Mouse (Mus musculus) hindbrain, postnatal 0 days (tissue): ENCODE measurements around the gene Nlrc5. TPM values are rescaled to one million over a fixed set of nuclear protein-coding genes. Genes with fewer than 3 reads are reported as not detected.
"Not testable (repeated sequence)": the region's sequence is repeated elsewhere in the genome, so short reads cannot be mapped to it uniquely, and the experiment has no call there.

Experiments used
- ATAC-seq: fragments of 200-750 bp; cut with Nextera tagmentation; 2 replicates; pipeline ENCODE4 v1.8.0; 2017; ENCODE audit warnings: mild to moderate bottlenecking, moderate TSS enrichment, moderate library complexity
- DNase-seq: peaks from one replicate; pipeline ENCODE4 v3.0.0-alpha.2; 2015; ENCODE audit warnings: low spot score
- H3K27ac ChIP-seq: fragments of 300-500 bp; sonication (generic); 2 replicates; pipeline ENCODE4 v1.5.1; 2014; ENCODE audit warnings: mild to moderate bottlenecking
- H3K27me3 ChIP-seq: fragments of 300-500 bp; sonication (generic); 2 replicates; pipeline ENCODE4 v1.6.1; 2014; ENCODE audit warnings: low read length, mixed read lengths; ENCODE audit not compliant: insufficient read depth
- H3K36me3 ChIP-seq: fragments of 300-500 bp; sonication (generic); 2 replicates; pipeline ENCODE4 v1.6.1; 2014; ENCODE audit warnings: low read length, mixed read lengths; ENCODE audit not compliant: insufficient read depth
- H3K4me1 ChIP-seq: fragments of 300-500 bp; sonication (generic); 2 replicates; pipeline ENCODE4 v1.6.1; 2014; ENCODE audit warnings: antibody characterized with exemption, low read length, mixed read lengths; ENCODE audit not compliant: insufficient read depth
- H3K4me2 ChIP-seq: fragments of 300-500 bp; sonication (generic); 2 replicates; pipeline ENCODE4 v1.6.1; 2014; ENCODE audit warnings: low read depth, mild to moderate bottlenecking, low read length, moderate library complexity, mixed read lengths
- H3K4me3 ChIP-seq: fragments of 300-500 bp; sonication (generic); 2 replicates; pipeline ENCODE4 v1.5.1; 2014; ENCODE audit warnings: low read length
- H3K9ac ChIP-seq: fragments of 300-500 bp; sonication (generic); replicated peaks from 2 replicates; pipeline ENCODE4 v1.6.1; 2014; ENCODE audit warnings: mild to moderate bottlenecking, low read length, moderate library complexity, mixed read lengths
- H3K9me3 ChIP-seq: fragments of 300-500 bp; sonication (generic); 2 replicates; pipeline ENCODE4 v1.6.1; 2016; ENCODE audit warnings: low read length, mixed read lengths
- CTCF ChIP-seq: IDR thresholded peaks from 2 replicates; pipeline ENCODE4 v1.5.1; 2016; ENCODE audit warnings: antibody characterized with exemption, control low read depth, low read depth
- WGBS: fragments of 180-500 bp; shearing (Covaris S2); extraction: QIAGEN DNeasy Blood & Tissue Kit; methylation state at CpG from one replicate; pipeline ENCODE4 v1.1.7; 2014; 5-methylcytosine and 5-hydroxymethylcytosine counted together
- polyA plus RNA-seq: library from polyadenylated mRNA; unstranded; fragments of >200 nt; fragmentation: Nextera tagmentation; extraction: Ambion mirVana; gene quantifications from 2 replicates; pipeline ENCODE4 v1.2.1, GENCODE M21; 2015
- total RNA-seq: library from RNA; depleted of rRNA; stranded (reverse); fragments of >200 nt; gene quantifications from 2 replicates; pipeline ENCODE4 v1.2.3, GENCODE M21; 2014

Gene Nlrc5
- total and polyA plus RNA-seq, 2 experiments from 2014 or later: 0.38 to 0.89 TPM

DNA sequence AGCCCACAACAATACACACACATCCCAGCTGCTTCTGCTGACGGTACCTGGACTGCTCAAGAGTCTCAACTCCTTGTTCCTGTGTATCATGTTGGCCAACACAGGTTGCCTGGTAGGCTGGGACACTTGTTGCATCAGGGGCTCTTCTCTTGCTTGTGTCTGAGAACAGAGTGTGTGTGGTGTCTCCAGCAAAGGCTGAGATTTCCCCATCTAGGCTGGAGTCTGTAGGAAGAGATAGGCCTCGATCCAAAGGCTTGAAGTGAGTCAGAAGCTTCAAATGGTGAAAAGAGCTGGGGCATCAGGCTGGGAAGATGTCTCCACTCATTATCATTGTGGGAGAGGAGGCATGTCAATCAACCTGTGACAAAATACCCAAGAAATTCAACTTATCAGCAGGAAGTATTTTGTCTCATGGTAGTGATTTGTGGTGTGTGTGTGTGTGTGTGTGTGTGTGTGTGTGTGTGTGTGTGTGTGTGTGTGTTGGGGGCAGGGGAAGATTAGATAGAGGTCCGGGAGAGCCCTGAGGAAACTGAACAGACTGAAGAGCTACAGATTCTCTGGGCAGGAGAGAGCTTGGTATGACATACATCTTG is 34.7 kb upstream of the Nlrc5 start:
- no peaks in the 10 kb centered on the region for H3K4me1 ChIP-seq
- peaks cover 14% of the 10 kb centered on the region for H3K36me3 ChIP-seq
- H3K9me3 ChIP-seq: no peaks in the 10 kb centered on the region
- TF ChIP-seq CTCF: no peak
- H3K27ac ChIP-seq: no peak overlapping the region
- no peak overlapping the region for H3K4me3 ChIP-seq
- no peaks in the 10 kb centered on the region for H3K27me3 ChIP-seq
- 86% methylated on average over 3 of the region's 3 CpGs for WGBS
- H3K9ac ChIP-seq: no peak overlapping the region
- DNase-seq: no peak
- no peak for ATAC-seq
- H3K4me2 ChIP-seq: no peak overlapping the region

DNA sequence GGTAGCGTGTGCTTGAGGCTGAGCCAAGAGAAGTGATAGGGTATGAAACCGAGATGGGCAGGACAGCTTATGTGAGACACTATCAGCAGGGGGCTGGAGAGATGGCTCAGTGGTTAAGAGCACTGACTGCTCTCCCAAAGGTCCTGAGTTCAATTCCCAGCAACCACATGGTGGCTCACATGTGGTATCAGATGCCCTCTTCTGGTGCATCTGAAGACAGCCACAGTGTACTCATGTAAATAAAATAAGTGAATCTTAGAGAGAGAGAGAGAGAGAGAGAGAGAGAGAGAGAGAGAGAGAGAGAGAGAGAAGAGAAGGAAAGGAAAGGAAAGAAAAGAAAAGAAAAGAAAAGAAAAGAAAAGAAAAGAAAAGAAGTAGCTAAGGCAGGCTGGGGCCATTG is 34.2 kb upstream of the Nlrc5 start:
- not testable (repeated sequence) for H3K9me3 ChIP-seq, ATAC-seq
- 83% methylated on average over 2 of the region's 2 CpGs for WGBS

DNA sequence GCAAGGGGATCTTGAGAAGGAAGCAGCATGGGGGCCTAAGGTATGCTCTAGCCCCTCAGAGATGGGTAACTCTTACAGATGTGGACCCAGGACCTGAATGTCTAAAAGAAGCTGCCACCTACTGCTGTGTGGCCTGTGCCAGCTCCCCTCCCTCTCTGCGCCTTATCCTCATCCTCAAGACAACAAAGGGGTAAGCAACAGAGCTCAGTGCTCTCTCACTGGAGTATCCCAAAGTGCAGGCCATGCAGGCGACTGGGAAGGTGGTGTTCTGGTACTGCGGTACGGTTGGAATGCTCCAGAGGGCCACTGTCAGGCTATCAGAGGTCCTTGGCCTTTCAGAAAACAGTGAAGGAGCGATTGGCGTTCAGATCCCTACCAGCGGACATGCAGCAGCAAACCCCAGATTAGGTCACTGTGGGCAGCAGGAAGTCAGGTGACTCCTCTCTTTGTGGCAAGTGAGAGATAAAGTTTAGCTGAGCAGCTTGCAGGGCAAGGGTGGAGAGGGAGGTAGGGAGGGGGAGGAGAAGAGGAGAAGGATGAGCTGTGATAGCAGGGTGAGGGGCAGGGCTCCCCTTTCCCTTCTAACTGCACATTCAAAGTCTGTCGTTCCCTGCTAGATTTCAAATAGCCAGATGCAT is 25.6 kb upstream of the Nlrc5 start:
- ATAC-seq (no peak), DNase-seq (no peak)
- no peaks in the 10 kb centered on the region for H3K27me3 ChIP-seq
- H3K4me1 ChIP-seq: no peaks in the 10 kb centered on the region
- 72% methylated on average over 8 of the region's 8 CpGs for WGBS
- H3K27ac ChIP-seq: no peak overlapping the region
- no peak for TF ChIP-seq CTCF
- H3K36me3 ChIP-seq: no peaks in the 10 kb centered on the region
- H3K4me3 ChIP-seq: no peak overlapping the region
- no peak overlapping the region for H3K9ac ChIP-seq
- no peaks in the 10 kb centered on the region for H3K9me3 ChIP-seq
- no peak overlapping the region for H3K4me2 ChIP-seq

More for the DNA sequence above, 34.2 kb upstream of the Nlrc5 start:
- not testable (repeated sequence) for H3K27me3 ChIP-seq, H3K4me1 ChIP-seq, H3K4me2 ChIP-seq, H3K27ac ChIP-seq, DNase-seq, H3K4me3 ChIP-seq, H3K36me3 ChIP-seq, H3K9ac ChIP-seq
- peak; percentile 15; the same call in 1 of the 2 replicates for TF ChIP-seq CTCF

DNA sequence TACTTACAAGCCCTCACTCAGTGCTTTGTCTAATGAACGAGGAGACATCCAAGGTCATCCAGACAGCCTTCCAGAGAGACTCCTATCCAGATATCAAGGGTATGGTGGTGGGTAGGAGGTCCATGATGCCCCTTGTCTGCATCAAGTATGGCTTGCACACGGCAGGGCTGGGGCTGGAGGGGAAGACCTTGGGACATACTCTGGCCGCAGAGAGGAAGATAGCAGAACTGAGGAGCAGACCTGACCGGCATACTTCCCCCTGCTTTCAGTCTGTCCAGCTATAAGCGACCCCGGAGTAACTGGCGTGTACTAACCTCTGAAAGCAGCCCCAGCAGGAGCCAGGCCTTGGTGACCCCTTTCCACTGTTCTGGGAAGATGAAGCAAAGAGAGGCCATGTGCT is 24.6 kb upstream of the Nlrc5 start:
- ATAC-seq (no peak), DNase-seq (no peak)
- H3K9ac ChIP-seq: no peak overlapping the region
- no peak overlapping the region for H3K4me3 ChIP-seq
- TF ChIP-seq CTCF: no peak
- H3K27ac ChIP-seq: no peak overlapping the region
- no peaks in the 10 kb centered on the region for H3K9me3 ChIP-seq
- no peaks in the 10 kb centered on the region for H3K4me1 ChIP-seq
- H3K36me3 ChIP-seq: no peaks in the 10 kb centered on the region
- H3K4me2 ChIP-seq: no peak overlapping the region
- 77% methylated on average over 7 of the region's 7 CpGs for WGBS
- H3K27me3 ChIP-seq: no peaks in the 10 kb centered on the region

DNA sequence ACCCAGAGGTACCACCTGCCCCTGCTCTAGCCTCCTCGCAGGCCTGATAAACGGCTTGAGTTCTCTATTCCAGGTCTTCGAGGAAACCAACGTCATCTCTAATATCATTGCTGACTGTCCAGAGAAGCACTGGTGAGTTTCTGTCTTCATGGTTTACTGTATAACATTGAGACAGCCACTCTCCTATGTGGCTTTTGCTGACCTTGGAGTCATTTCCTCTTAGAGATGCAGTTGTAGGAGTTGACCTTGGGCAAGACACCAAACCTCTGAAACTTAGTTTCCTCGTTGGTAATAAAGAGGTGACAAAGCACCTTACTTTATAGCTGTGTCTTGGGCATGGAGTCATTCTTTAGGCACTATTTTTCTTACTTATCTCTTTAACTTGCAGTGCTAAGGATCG is 21.6 kb upstream of the Nlrc5 start:
- H3K4me2 ChIP-seq: no peak overlapping the region
- H3K27ac ChIP-seq: no peak overlapping the region
- H3K4me1 ChIP-seq: no peaks in the 10 kb centered on the region
- ATAC-seq: no peak
- no peak overlapping the region for H3K4me3 ChIP-seq
- no peak for TF ChIP-seq CTCF
- no peaks in the 10 kb centered on the region for H3K9me3 ChIP-seq
- no peak for DNase-seq
- H3K27me3 ChIP-seq: no peaks in the 10 kb centered on the region
- H3K36me3 ChIP-seq: no peaks in the 10 kb centered on the region
- no peak overlapping the region for H3K9ac ChIP-seq
- WGBS: 91% methylated on average over 6 of the region's 6 CpGs

DNA sequence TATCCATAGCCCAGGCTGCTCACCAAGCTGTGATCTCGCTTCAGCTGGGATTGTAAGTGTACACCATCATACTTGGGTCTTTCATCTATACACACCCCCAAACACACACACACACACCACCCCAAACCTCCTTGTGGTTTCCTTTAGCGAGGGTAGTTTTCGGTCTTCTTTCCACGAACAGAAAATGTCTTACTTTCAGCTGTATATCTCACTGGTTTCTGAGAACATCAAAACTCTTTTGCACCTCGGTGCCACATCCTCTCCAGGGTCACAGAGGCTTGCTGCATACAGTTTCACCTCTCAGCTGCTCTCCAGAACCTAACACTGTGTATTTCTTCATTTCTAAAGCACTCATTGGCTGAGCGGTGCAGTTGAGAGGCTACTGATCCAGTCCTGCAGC is 20.6 kb upstream of the Nlrc5 start:
- 89% methylated on average over 6 of the region's 6 CpGs for WGBS
- H3K4me3 ChIP-seq: no peak overlapping the region
- H3K9me3 ChIP-seq: no peaks in the 10 kb centered on the region
- H3K27me3 ChIP-seq: no peaks in the 10 kb centered on the region
- DNase-seq (no peak), ATAC-seq (no peak)
- no peak overlapping the region for H3K27ac ChIP-seq
- TF ChIP-seq CTCF: no peak
- no peak overlapping the region for H3K4me2 ChIP-seq
- H3K9ac ChIP-seq: no peak overlapping the region
- no peaks in the 10 kb centered on the region for H3K4me1 ChIP-seq
- H3K36me3 ChIP-seq: no peaks in the 10 kb centered on the region

DNA sequence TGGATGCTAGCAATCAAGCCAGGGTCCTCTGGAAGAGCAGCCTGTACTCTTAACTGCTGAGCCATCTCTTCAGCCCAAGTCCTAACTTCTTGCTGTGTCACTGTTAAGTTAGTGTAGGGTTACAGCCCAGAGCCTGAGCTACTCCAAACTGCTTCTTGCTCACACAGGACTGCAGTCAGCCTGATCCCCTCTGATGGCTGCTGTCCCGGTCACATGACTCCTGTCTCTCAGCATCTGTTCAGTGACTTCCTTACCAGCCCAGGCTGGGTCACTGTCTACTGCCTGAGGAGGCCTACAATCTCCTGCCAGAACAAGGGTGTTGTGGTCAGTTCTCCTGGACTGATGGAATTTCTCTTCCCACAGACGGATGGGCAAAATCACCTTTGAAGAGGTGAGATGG is 18.9 kb upstream of the Nlrc5 start:
- H3K36me3 ChIP-seq: no peaks in the 10 kb centered on the region
- H3K9ac ChIP-seq: no peak overlapping the region
- H3K4me3 ChIP-seq: no peak overlapping the region
- H3K9me3 ChIP-seq: no peaks in the 10 kb centered on the region
- no peak overlapping the region for H3K27ac ChIP-seq
- H3K4me2 ChIP-seq: no peak overlapping the region
- 78% methylated on average over 2 of the region's 2 CpGs for WGBS
- DNase-seq (no peak), ATAC-seq (no peak)
- no peaks in the 10 kb centered on the region for H3K27me3 ChIP-seq
- no peaks in the 10 kb centered on the region for H3K4me1 ChIP-seq
- no peak for TF ChIP-seq CTCF
